Mouse (Mus musculus): ENCODE results near the gene Xrcc2.

GRCm38 (mm10) chr5:25642741-25643140, 62.9 kb downstream of the Xrcc2 start:
- TF ChIP-seq CTCF (IDR thresholded peaks at IDR 0.05; ENCODE audit: low read depth) (no peak), EP300 (IDR thresholded peaks at IDR 0.05; ENCODE audit: low read depth) (no peak)
